Mouse (Mus musculus) heart, embryonic 16.5 days (tissue): Measurements from ENCODE around the gene Adcy5. TPM values are rescaled to one million over a fixed set of nuclear protein-coding genes. Genes with fewer than 3 reads are reported as not detected.

ENCODE experiments used
- ATAC-seq: fragments of 200-750 bp; cut with Nextera tagmentation; replicated peaks from 2 replicates; pipeline ENCODE4 v1.8.0; 2017; ENCODE audit warnings: moderate number of reproducible peaks; ENCODE audit not compliant: insufficient read depth, low FRiP score; ENCODE audit errors: extremely low read depth
- H3K27ac ChIP-seq: fragments of 300-500 bp; sonication (generic); 2 replicates; pipeline ENCODE4 v1.5.1; 2014; ENCODE audit warnings: mild to moderate bottlenecking, low read length, control low read depth, moderate library complexity
- H3K27me3 ChIP-seq: fragments of 300-500 bp; sonication (generic); 2 replicates; pipeline ENCODE4 v1.6.1; 2014; ENCODE audit warnings: low read length, mixed read lengths; ENCODE audit not compliant: control insufficient read depth, insufficient read depth
- H3K36me3 ChIP-seq: fragments of 300-500 bp; sonication (generic); 2 replicates; pipeline ENCODE4 v1.6.1; 2014; ENCODE audit not compliant: control insufficient read depth, insufficient read depth
- H3K4me1 ChIP-seq: fragments of 300-500 bp; sonication (generic); 2 replicates; pipeline ENCODE4 v1.6.1; 2014; ENCODE audit warnings: low read length, mixed read lengths; ENCODE audit not compliant: control insufficient read depth, insufficient read depth
- H3K4me2 ChIP-seq: fragments of 300-500 bp; sonication (generic); 2 replicates; pipeline ENCODE4 v1.6.1; 2014; ENCODE audit warnings: low read depth, mild to moderate bottlenecking, control low read depth, low read length
- H3K4me3 ChIP-seq: fragments of 300-500 bp; sonication (generic); 2 replicates; pipeline ENCODE4 v1.5.1; 2014; ENCODE audit warnings: mild to moderate bottlenecking, control low read depth, low read length
- H3K9ac ChIP-seq: fragments of 300-500 bp; sonication (generic); 2 replicates; pipeline ENCODE4 v1.6.1; 2014; ENCODE audit warnings: low read length, control low read depth
- H3K9me3 ChIP-seq: fragments of 300-500 bp; sonication (generic); replicated peaks from 2 replicates; pipeline ENCODE4 v1.6.1; 2016; ENCODE audit warnings: low read length; ENCODE audit not compliant: control insufficient read depth
- WGBS: fragments of 180-500 bp; shearing (Covaris S2); extraction: QIAGEN DNeasy Blood & Tissue Kit; methylation state at CpG from one replicate; pipeline ENCODE4 v1.1.7; 2014; 5-methylcytosine and 5-hydroxymethylcytosine counted together
- polyA plus RNA-seq: library from polyadenylated mRNA; unstranded; fragments of >200 nt; fragmentation: Nextera tagmentation; extraction: Ambion mirVana; gene quantifications from 2 replicates; pipeline ENCODE4 v1.2.1, GENCODE M21; 2015

Gene Adcy5
- 9.2 and 10.3 TPM in 2 replicates for polyA plus RNA-seq

GRCm38 (mm10) chr16:35154641-35155390 lies at the start of gene Adcy5:
Gene Adcy5, plus strand, starts transcription at chr16:35154877.
- peaks cover 17% of the 10 kb centered on the region for H3K4me1 ChIP-seq
- peak within 1 kb of the TSS; percentile 92 for H3K9ac ChIP-seq
- peaks cover 39% of the 10 kb centered on the region for H3K27me3 ChIP-seq
- no peaks in the 10 kb centered on the region for H3K9me3 ChIP-seq
- H3K27ac ChIP-seq = peak within 1 kb of the TSS; percentile 93
- peak within 1 kb of the TSS; percentile 93 for H3K4me2 ChIP-seq
- ATAC-seq = peak; percentile 39
- WGBS = under 1% methylated on average over 63 of the region's 104 CpGs
- H3K4me3 ChIP-seq = peak within 1 kb of the TSS; percentile 81
- no peaks in the 10 kb centered on the region for H3K36me3 ChIP-seq

GRCm38 (mm10) chr16:35107985-35108384 lies 46.7 kb upstream of the Adcy5 start:
- Histone ChIP-seq H3K27me3 (no peaks in the 10 kb centered on the region), H3K4me2 (no peak overlapping the region), H3K9ac (no peak overlapping the region), H3K4me1 (peaks cover 25% of the 10 kb centered on the region), H3K36me3 (no peaks in the 10 kb centered on the region), H3K9me3 (no peaks in the 10 kb centered on the region), H3K27ac (no peak overlapping the region), H3K4me3 (no peak overlapping the region)
- WGBS = 83% methylated on average over 6 of the region's 6 CpGs
- no peak for ATAC-seq

GRCm38 (mm10) chr16:35109156-35109555 lies 45.5 kb upstream of the Adcy5 start:
- Histone ChIP-seq H3K27me3 (no peaks in the 10 kb centered on the region), H3K4me1 (peaks cover 23% of the 10 kb centered on the region), H3K9ac (no peak overlapping the region), H3K4me3 (no peak overlapping the region), H3K27ac (peak overlapping the region; percentile 83), H3K9me3 (no peaks in the 10 kb centered on the region), H3K36me3 (no peaks in the 10 kb centered on the region), H3K4me2 (no peak overlapping the region)
- WGBS = 32% methylated on average over 8 of the region's 8 CpGs
- ATAC-seq = no peak

- H3K36me3 ChIP-seq = no peaks in the 10 kb centered on the region
- WGBS = 34% methylated on average over 7 of the region's 7 CpGs
- peak overlapping the region; percentile 8; the same call in 1 of the 2 replicates for H3K4me2 ChIP-seq
These were observed 44.9 kb upstream of the Adcy5 start for GRCm38 (mm10) chr16:35109656-35110291.

GRCm38 (mm10) chr16:35110410-35111142 lies 44.1 kb upstream of the Adcy5 start:
- Histone ChIP-seq H3K27me3 (no peaks in the 10 kb centered on the region), H3K36me3 (no peaks in the 10 kb centered on the region), H3K9me3 (no peaks in the 10 kb centered on the region), H3K27ac (peak overlapping the region; percentile 89), H3K4me3 (no peak overlapping the region), H3K9ac (no peak overlapping the region), H3K4me2 (peak overlapping the region; percentile 46), H3K4me1 (peaks cover 23% of the 10 kb centered on the region)
- WGBS = 24% methylated on average over 10 of the region's 10 CpGs
- peak; percentile 86 for ATAC-seq

More at GRCm38 (mm10) chr16:35109656-35110291, 44.9 kb upstream of the Adcy5 start:
- H3K27ac ChIP-seq = peak overlapping the region; percentile 83
- H3K9me3 ChIP-seq = no peaks in the 10 kb centered on the region
- peaks cover 23% of the 10 kb centered on the region for H3K4me1 ChIP-seq
- no peaks in the 10 kb centered on the region for H3K27me3 ChIP-seq
- no peak overlapping the region for H3K4me3 ChIP-seq
- H3K9ac ChIP-seq = peak overlapping the region; percentile 6; the same call in 1 of the 2 replicates
- ATAC-seq = no peak

GRCm38 (mm10) chr16:35111143-35111620 lies 43.5 kb upstream of the Adcy5 start:
- H3K27ac ChIP-seq = peak overlapping the region; percentile 89
- no peaks in the 10 kb centered on the region for H3K27me3 ChIP-seq
- 0 out of 2 replicates have a peak, but pooled peaks have one; percentile 1 for ATAC-seq
- H3K9ac ChIP-seq = no peak overlapping the region
- no peak overlapping the region for H3K4me3 ChIP-seq
- no peaks in the 10 kb centered on the region for H3K9me3 ChIP-seq
- H3K4me1 ChIP-seq = peaks cover 21% of the 10 kb centered on the region
- 57% methylated on average over 8 of the region's 8 CpGs for WGBS
- H3K4me2 ChIP-seq = peak overlapping the region; percentile 46
- no peaks in the 10 kb centered on the region for H3K36me3 ChIP-seq

GRCm38 (mm10) chr16:35113496-35113895 lies 41.2 kb upstream of the Adcy5 start:
- no peak overlapping the region for H3K9ac ChIP-seq
- ATAC-seq = no peak
- 85% methylated on average over 5 of the region's 5 CpGs for WGBS

GRCm38 (mm10) chr16:35116328-35116956 lies 38.2 kb upstream of the Adcy5 start:
- Histone ChIP-seq H3K9ac (no peak overlapping the region), H3K36me3 (no peaks in the 10 kb centered on the region), H3K9me3 (no peaks in the 10 kb centered on the region), H3K27ac (no peak overlapping the region), H3K4me1 (peaks cover 12% of the 10 kb centered on the region), H3K4me2 (no peak overlapping the region), H3K27me3 (no peaks in the 10 kb centered on the region), H3K4me3 (no peak overlapping the region)
- 63% methylated on average over 7 of the region's 7 CpGs for WGBS
- ATAC-seq = no peak

More at GRCm38 (mm10) chr16:35113496-35113895, 41.2 kb upstream of the Adcy5 start:
- no peaks in the 10 kb centered on the region for H3K36me3 ChIP-seq
- no peaks in the 10 kb centered on the region for H3K9me3 ChIP-seq
- H3K27ac ChIP-seq = no peak overlapping the region
- H3K4me2 ChIP-seq = no peak overlapping the region
- H3K27me3 ChIP-seq = no peaks in the 10 kb centered on the region
- H3K4me1 ChIP-seq = peaks cover 33% of the 10 kb centered on the region
- H3K4me3 ChIP-seq = no peak overlapping the region
